Mouse (Mus musculus) small intestine, adult 2 months (tissue): Measurements from ENCODE around the gene Cmtm2a.

Experiments used
- CTCF ChIP-seq: fragments of 200-500 bp; IDR thresholded peaks from 2 replicates; pipeline ENCODE4 v1.5.1; 2012; ENCODE audit warnings: low read depth, mild to moderate bottlenecking, control low read depth, inconsistent platforms, low read length, moderate library complexity, mixed read lengths; ENCODE audit not compliant: insufficient replicate concordance, insufficient read length; ENCODE audit errors: extremely low read depth
- POLR2A ChIP-seq: fragments of 200-500 bp; IDR thresholded peaks from 2 replicates; pipeline ENCODE4 v1.6.1; 2012; ENCODE audit warnings: low read depth, mild to moderate bottlenecking, control low read depth, inconsistent platforms, low read length, moderate library complexity

- TF ChIP-seq POLR2A (no peak), CTCF (no peak)
Observed at GRCm38 (mm10) chr8:104339229-104339982, 46.4 kb upstream of the Cmtm2a start, which contains the start of gene Cmtm3.
